Mouse (Mus musculus) limb, embryonic 15.5 days (tissue): ENCODE results near the gene Vac14. TPM values are rescaled to one million over a fixed set of nuclear protein-coding genes. Genes with fewer than 3 reads are reported as not detected.

Source experiments
- ATAC-seq: fragments of 200-750 bp; cut with Nextera tagmentation; 2 replicates; pipeline ENCODE4 v1.8.0; 2017; ENCODE audit warnings: low read depth, moderate TSS enrichment; ENCODE audit not compliant: insufficient number of reproducible peaks, low FRiP score, low TSS enrichment
- H3K27ac ChIP-seq: fragments of 300-500 bp; sonication (generic); 2 replicates; pipeline ENCODE4 v1.5.1; 2015; ENCODE audit warnings: moderate library complexity, mild to moderate bottlenecking, inconsistent platforms
- H3K27me3 ChIP-seq: fragments of 300-500 bp; sonication (generic); 2 replicates; pipeline ENCODE4 v1.6.1; 2015; ENCODE audit warnings: inconsistent platforms
- H3K36me3 ChIP-seq: fragments of 300-500 bp; sonication (generic); 2 replicates; pipeline ENCODE4 v1.6.1; 2015; ENCODE audit warnings: inconsistent platforms
- H3K4me1 ChIP-seq: fragments of 300-500 bp; sonication (generic); 2 replicates; pipeline ENCODE4 v1.6.1; 2015; ENCODE audit warnings: inconsistent platforms
- H3K4me2 ChIP-seq: fragments of 300-500 bp; sonication (generic); 2 replicates; pipeline ENCODE4 v1.6.1; 2015; ENCODE audit warnings: mild to moderate bottlenecking, inconsistent platforms
- H3K4me3 ChIP-seq: fragments of 300-500 bp; sonication (generic); 2 replicates; pipeline ENCODE4 v1.5.1; 2015; ENCODE audit warnings: mild to moderate bottlenecking, inconsistent platforms
- H3K9ac ChIP-seq: fragments of 300-500 bp; sonication (generic); 2 replicates; pipeline ENCODE4 v1.6.1; 2015; ENCODE audit warnings: inconsistent platforms
- H3K9me3 ChIP-seq: fragments of 300-500 bp; sonication (generic); 2 replicates; pipeline ENCODE4 v1.6.1; 2016; ENCODE audit warnings: inconsistent platforms
- WGBS: fragments of 180-500 bp; shearing (Covaris S2); methylation state at CpG from one replicate; pipeline ENCODE4 v1.1.7; 2015; 5-methylcytosine and 5-hydroxymethylcytosine counted together
- polyA plus RNA-seq: library from polyadenylated mRNA; unstranded; fragments of >200 nt; fragmentation: Nextera tagmentation; extraction: Ambion mirVana; gene quantifications from 2 replicates; pipeline ENCODE4 v1.2.1, GENCODE M21; 2015

Vac14 gene
- polyA plus RNA-seq, 1 experiment from 2014 or later, result 14.2 TPM

GRCm38 (mm10) chr8:110708429-110708828 lies 90.0 kb downstream of the Vac14 start:
- H3K27me3 ChIP-seq, result no peaks in the 10 kb centered on the region
- H3K4me3 ChIP-seq, result no peak overlapping the region
- no peak overlapping the region for H3K4me2 ChIP-seq
- ATAC-seq, result no peak
- H3K9ac ChIP-seq, result no peak overlapping the region
- no peaks in the 10 kb centered on the region for H3K9me3 ChIP-seq
- H3K27ac ChIP-seq, result no peak overlapping the region
- peaks cover 25% of the 10 kb centered on the region for H3K36me3 ChIP-seq
- H3K4me1 ChIP-seq, result peaks cover 60% of the 10 kb centered on the region
- 81% methylated on average over 11 of the region's 11 CpGs for WGBS

GRCm38 (mm10) chr8:110710593-110710992 lies 92.2 kb downstream of the Vac14 start:
- 60% methylated on average over 3 of the region's 3 CpGs for WGBS
- Histone ChIP-seq H3K27ac (peak overlapping the region; percentile 61), H3K9ac (no peak overlapping the region), H3K4me3 (no peak overlapping the region), H3K9me3 (no peaks in the 10 kb centered on the region), H3K36me3 (peaks cover 31% of the 10 kb centered on the region), H3K4me2 (no peak overlapping the region), H3K27me3 (no peaks in the 10 kb centered on the region), H3K4me1 (peaks cover 51% of the 10 kb centered on the region)
- no peak for ATAC-seq

- no peaks in the 10 kb centered on the region for H3K9me3 ChIP-seq
- H3K4me3 ChIP-seq, result no peak overlapping the region
- no peak for ATAC-seq
- no peaks in the 10 kb centered on the region for H3K27me3 ChIP-seq
- no peak overlapping the region for H3K4me2 ChIP-seq
- H3K4me1 ChIP-seq, result peaks cover 53% of the 10 kb centered on the region
- H3K27ac ChIP-seq, result peak overlapping the region; percentile 61
- H3K9ac ChIP-seq, result no peak overlapping the region
- peaks cover 31% of the 10 kb centered on the region for H3K36me3 ChIP-seq
- WGBS, result 65% methylated on average over 13 of the region's 13 CpGs
These were observed 93.0 kb downstream of the Vac14 start for GRCm38 (mm10) chr8:110711271-110711934.

DNA sequence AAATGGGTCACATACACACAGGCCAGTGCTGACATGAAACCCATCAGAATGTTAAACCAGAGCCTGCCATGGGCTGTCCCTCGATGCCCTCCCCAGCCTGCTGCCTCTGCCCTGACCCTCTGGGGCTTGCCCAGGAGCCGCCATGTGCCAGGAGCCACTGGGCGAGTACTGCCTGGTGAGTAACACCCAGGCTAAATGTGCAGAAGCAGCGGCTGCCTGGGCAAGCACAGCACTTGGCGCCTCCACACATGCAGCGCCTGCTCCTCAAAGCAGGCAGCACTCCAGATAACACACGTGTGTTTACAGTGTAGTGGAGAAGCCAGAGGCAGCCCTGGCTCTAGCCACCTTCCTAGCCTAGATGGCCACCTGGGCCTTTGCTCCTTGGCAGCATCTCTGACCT lies 94.7 kb downstream of the Vac14 start:
- no peak overlapping the region for H3K4me2 ChIP-seq
- no peak overlapping the region for H3K4me3 ChIP-seq
- peaks cover 65% of the 10 kb centered on the region for H3K4me1 ChIP-seq
- no peaks in the 10 kb centered on the region for H3K27me3 ChIP-seq
- H3K9me3 ChIP-seq, result no peaks in the 10 kb centered on the region
- no peak for ATAC-seq
- H3K9ac ChIP-seq, result no peak overlapping the region
- 0 out of 2 replicates have a peak overlapping the region, but pooled peaks have one; percentile 17 for H3K27ac ChIP-seq
- 71% methylated on average over 7 of the region's 7 CpGs for WGBS
- H3K36me3 ChIP-seq, result peaks cover 31% of the 10 kb centered on the region

DNA sequence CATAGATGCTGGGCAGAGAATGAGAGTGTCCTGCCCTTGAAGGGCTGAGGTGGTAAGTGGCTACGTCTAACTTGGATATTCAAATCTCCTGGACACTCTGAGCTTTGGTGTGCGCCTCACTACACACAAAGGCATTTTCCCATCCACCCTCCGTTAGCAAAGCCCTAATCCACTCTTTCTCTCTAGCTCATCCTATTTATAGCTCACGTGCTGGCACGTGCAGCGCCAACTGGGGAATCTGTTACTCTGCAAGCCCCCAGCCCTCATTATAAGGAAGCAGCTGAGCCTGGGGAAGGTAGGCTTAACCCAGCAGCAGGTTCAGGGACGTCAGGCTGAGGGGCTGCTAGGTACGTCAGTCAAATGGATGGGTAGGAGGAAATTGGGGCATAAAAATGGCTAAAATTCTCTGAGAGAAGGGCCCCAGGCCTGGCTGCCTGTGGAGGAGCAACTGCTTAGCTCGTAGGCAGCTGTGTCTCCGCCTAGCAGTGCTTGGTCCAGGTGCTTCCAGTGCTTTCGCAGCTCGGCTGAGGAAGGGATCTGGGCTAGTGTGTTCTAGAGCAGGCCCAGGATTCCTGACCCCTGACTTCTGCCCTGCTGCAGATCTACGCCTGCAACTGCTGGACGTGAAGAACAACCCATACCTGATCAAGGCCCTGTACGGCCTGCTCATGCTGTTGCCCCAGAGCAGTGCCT lies 96.6 kb downstream of the Vac14 start:
- Histone ChIP-seq H3K27me3 (no peaks in the 10 kb centered on the region), H3K9me3 (no peaks in the 10 kb centered on the region), H3K27ac (peak overlapping the region; percentile 88), H3K36me3 (peaks cover 31% of the 10 kb centered on the region), H3K9ac (no peak overlapping the region), H3K4me3 (no peak overlapping the region), H3K4me1 (peaks cover 80% of the 10 kb centered on the region), H3K4me2 (no peak overlapping the region)
- no peak for ATAC-seq
- WGBS, result 61% methylated on average over 15 of the region's 15 CpGs

GRCm38 (mm10) chr8:110716075-110716474 lies 97.7 kb downstream of the Vac14 start:
- H3K27ac ChIP-seq, result peak overlapping the region; percentile 88
- H3K4me3 ChIP-seq, result no peak overlapping the region
- no peak overlapping the region for H3K4me2 ChIP-seq
- H3K27me3 ChIP-seq, result no peaks in the 10 kb centered on the region
- H3K36me3 ChIP-seq, result peaks cover 27% of the 10 kb centered on the region
- WGBS, result 62% methylated on average over 4 of the region's 4 CpGs
- H3K9ac ChIP-seq, result no peak overlapping the region
- peak; percentile 31; the same call in 1 of the 2 replicates for ATAC-seq
- H3K9me3 ChIP-seq, result no peaks in the 10 kb centered on the region
- H3K4me1 ChIP-seq, result peaks cover 81% of the 10 kb centered on the region

- Histone ChIP-seq H3K36me3 (peaks cover 18% of the 10 kb centered on the region), H3K4me2 (no peak overlapping the region), H3K4me3 (no peak overlapping the region), H3K4me1 (peaks cover 74% of the 10 kb centered on the region), H3K27ac (peak overlapping the region; percentile 88), H3K9ac (no peak overlapping the region), H3K27me3 (no peaks in the 10 kb centered on the region), H3K9me3 (no peaks in the 10 kb centered on the region)
- ATAC-seq, result no peak
- 39% methylated on average over 7 of the region's 7 CpGs for WGBS
These were observed 98.7 kb downstream of the Vac14 start for GRCm38 (mm10) chr8:110717131-110717530.

- Histone ChIP-seq H3K36me3 (peaks cover 7% of the 10 kb centered on the region; the same call in 1 of the 2 replicates), H3K4me1 (peaks cover 80% of the 10 kb centered on the region), H3K9me3 (no peaks in the 10 kb centered on the region), H3K27me3 (no peaks in the 10 kb centered on the region), H3K4me3 (no peak overlapping the region), H3K9ac (no peak overlapping the region), H3K27ac (peak overlapping the region; percentile 65), H3K4me2 (no peak overlapping the region)
- no peak for ATAC-seq
- 81% methylated on average over 8 of the region's 8 CpGs for WGBS
These were observed 100.0 kb downstream of the Vac14 start for GRCm38 (mm10) chr8:110718209-110718968.

DNA sequence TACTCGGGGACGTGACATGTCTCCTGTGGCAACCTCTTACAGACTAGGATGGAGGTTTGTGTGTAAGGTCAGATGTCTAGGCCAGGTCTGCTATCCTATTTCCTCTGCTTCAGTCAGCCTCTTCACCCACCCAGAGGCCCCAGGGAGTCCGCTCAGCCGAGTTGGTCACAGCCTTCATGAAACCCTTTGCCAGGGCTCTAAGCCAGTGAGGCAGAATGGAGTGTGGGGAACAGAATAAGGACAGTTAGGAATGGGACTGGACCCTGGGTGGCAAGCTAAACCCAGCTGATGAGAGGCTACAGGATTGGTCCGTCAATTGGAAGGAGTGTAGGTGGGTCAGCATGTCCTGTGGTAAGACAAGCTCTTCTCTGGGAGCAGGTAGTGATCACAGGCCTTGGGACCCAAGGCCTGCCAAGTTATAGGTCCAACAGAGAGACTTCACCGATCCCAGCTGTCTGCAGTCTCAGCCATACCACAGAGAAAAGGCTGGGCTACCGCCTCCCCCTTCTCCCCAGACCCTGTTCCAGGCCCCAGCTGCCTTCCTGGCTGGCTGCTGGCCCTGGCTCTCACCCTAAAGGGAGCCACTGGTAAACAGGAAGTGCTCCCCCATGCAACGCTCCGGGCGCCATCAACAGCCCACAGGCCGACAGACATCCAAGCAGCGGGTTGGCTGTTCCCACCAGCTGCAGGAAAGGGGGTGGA lies 100.7 kb downstream of the Vac14 start:
- WGBS, result 31% methylated on average over 12 of the region's 12 CpGs
- no peaks in the 10 kb centered on the region for H3K27me3 ChIP-seq
- no peak overlapping the region for H3K4me3 ChIP-seq
- peak overlapping the region; percentile 65 for H3K27ac ChIP-seq
- H3K4me1 ChIP-seq, result peaks cover 87% of the 10 kb centered on the region
- H3K9me3 ChIP-seq, result no peaks in the 10 kb centered on the region
- no peak overlapping the region for H3K9ac ChIP-seq
- H3K4me2 ChIP-seq, result no peak overlapping the region
- H3K36me3 ChIP-seq, result 0 out of 2 replicates have a peak, but pooled peaks cover 6% of the 10 kb centered on the region
- ATAC-seq, result no peak

GRCm38 (mm10) chr8:110719898-110720653 lies 101.7 kb downstream of the Vac14 start:
- H3K9ac ChIP-seq, result no peak overlapping the region
- ATAC-seq, result no peak
- H3K27me3 ChIP-seq, result no peaks in the 10 kb centered on the region
- no peaks in the 10 kb centered on the region for H3K9me3 ChIP-seq
- no peak overlapping the region for H3K4me2 ChIP-seq
- peak overlapping the region; percentile 94 for H3K27ac ChIP-seq
- 49% methylated on average over 6 of the region's 6 CpGs for WGBS
- 0 out of 2 replicates have a peak, but pooled peaks cover 10% of the 10 kb centered on the region for H3K36me3 ChIP-seq
- H3K4me1 ChIP-seq, result peaks cover 89% of the 10 kb centered on the region
- H3K4me3 ChIP-seq, result no peak overlapping the region
